Mouse (Mus musculus) limb, embryonic 15.5 days (tissue): ENCODE data around the gene Thoc5. TPM values are rescaled to one million over a fixed set of nuclear protein-coding genes. Genes with fewer than 3 reads are reported as not detected.

Source experiments
- ATAC-seq: fragments of 200-750 bp; cut with Nextera tagmentation; 2 replicates; pipeline ENCODE4 v1.8.0; 2017; ENCODE audit warnings: low read depth, moderate TSS enrichment; ENCODE audit not compliant: insufficient number of reproducible peaks, low FRiP score, low TSS enrichment
- H3K27ac ChIP-seq: fragments of 300-500 bp; sonication (generic); 2 replicates; pipeline ENCODE4 v1.5.1; 2015; ENCODE audit warnings: moderate library complexity, mild to moderate bottlenecking, inconsistent platforms
- H3K27me3 ChIP-seq: fragments of 300-500 bp; sonication (generic); 2 replicates; pipeline ENCODE4 v1.6.1; 2015; ENCODE audit warnings: inconsistent platforms
- H3K36me3 ChIP-seq: fragments of 300-500 bp; sonication (generic); 2 replicates; pipeline ENCODE4 v1.6.1; 2015; ENCODE audit warnings: inconsistent platforms
- H3K4me1 ChIP-seq: fragments of 300-500 bp; sonication (generic); 2 replicates; pipeline ENCODE4 v1.6.1; 2015; ENCODE audit warnings: inconsistent platforms
- H3K4me2 ChIP-seq: fragments of 300-500 bp; sonication (generic); 2 replicates; pipeline ENCODE4 v1.6.1; 2015; ENCODE audit warnings: mild to moderate bottlenecking, inconsistent platforms
- H3K4me3 ChIP-seq: fragments of 300-500 bp; sonication (generic); 2 replicates; pipeline ENCODE4 v1.5.1; 2015; ENCODE audit warnings: mild to moderate bottlenecking, inconsistent platforms
- H3K9ac ChIP-seq: fragments of 300-500 bp; sonication (generic); 2 replicates; pipeline ENCODE4 v1.6.1; 2015; ENCODE audit warnings: inconsistent platforms
- H3K9me3 ChIP-seq: fragments of 300-500 bp; sonication (generic); 2 replicates; pipeline ENCODE4 v1.6.1; 2016; ENCODE audit warnings: inconsistent platforms
- WGBS: fragments of 180-500 bp; shearing (Covaris S2); methylation state at CpG from one replicate; pipeline ENCODE4 v1.1.7; 2015; 5-methylcytosine and 5-hydroxymethylcytosine counted together
- polyA plus RNA-seq: library from polyadenylated mRNA; unstranded; fragments of >200 nt; fragmentation: Nextera tagmentation; extraction: Ambion mirVana; gene quantifications from 2 replicates; pipeline ENCODE4 v1.2.1, GENCODE M21; 2015

The Thoc5 gene
- polyA plus RNA-seq, 1 experiment from 2014 or later = 28.8 TPM

- Histone ChIP-seq H3K4me2 (no peak overlapping the region), H3K4me1 (no peaks in the 10 kb centered on the region), H3K9me3 (no peaks in the 10 kb centered on the region), H3K36me3 (peaks cover 87% of the 10 kb centered on the region), H3K27me3 (no peaks in the 10 kb centered on the region), H3K4me3 (no peak overlapping the region), H3K9ac (no peak overlapping the region), H3K27ac (no peak overlapping the region)
- 84% methylated on average over 7 of the region's 7 CpGs for WGBS
- no peak for ATAC-seq
These were observed 26.6 kb downstream of the Thoc5 start for GRCm38 (mm10) chr11:4921751-4922150.

- no peak for ATAC-seq
- WGBS = 92% methylated on average over 3 of the region's 3 CpGs
- no peak overlapping the region for H3K4me2 ChIP-seq
- H3K9me3 ChIP-seq = no peaks in the 10 kb centered on the region
- no peaks in the 10 kb centered on the region for H3K27me3 ChIP-seq
- H3K27ac ChIP-seq = no peak overlapping the region
- no peak overlapping the region for H3K4me3 ChIP-seq
- H3K36me3 ChIP-seq = peaks cover 74% of the 10 kb centered on the region
- no peak overlapping the region for H3K9ac ChIP-seq
- peaks cover 7% of the 10 kb centered on the region; the same call in 1 of the 2 replicates for H3K4me1 ChIP-seq
These were observed 32.1 kb downstream of the Thoc5 start for GRCm38 (mm10) chr11:4927224-4927623.

DNA sequence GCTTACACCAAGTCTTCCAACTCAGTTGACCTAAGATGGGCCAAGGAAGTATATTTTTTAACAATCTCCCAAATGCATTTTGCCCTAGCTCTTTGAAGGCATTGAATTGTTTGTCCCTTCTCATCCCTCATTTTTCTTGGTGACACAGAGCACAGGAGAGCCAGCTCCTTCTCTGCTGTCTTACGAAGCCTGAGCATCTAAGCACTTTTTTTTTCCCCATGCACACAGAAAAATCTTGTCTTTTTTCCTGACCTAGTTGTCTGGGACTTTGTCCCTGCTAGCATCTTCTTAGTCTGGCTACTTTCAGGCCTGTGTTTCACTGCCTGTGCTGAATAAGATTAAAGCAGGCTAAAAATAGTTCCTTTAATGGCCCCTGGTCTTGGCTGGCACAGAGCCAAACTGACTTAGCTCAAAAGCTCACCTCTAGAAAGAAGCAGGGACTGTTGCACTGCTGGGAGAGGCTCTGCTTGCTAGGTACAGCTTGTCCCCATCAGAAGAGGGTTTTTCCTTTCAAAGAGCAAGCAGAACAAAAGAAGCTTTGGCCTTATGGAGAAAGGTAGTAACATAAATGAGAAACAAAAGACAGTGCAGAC, 36.0 kb downstream of the Thoc5 start:
- no peak for ATAC-seq
- no peaks in the 10 kb centered on the region for H3K9me3 ChIP-seq
- no peak overlapping the region for H3K4me2 ChIP-seq
- H3K4me3 ChIP-seq = no peak overlapping the region
- H3K27ac ChIP-seq = no peak overlapping the region
- peaks cover 7% of the 10 kb centered on the region; the same call in 1 of the 2 replicates for H3K4me1 ChIP-seq
- H3K36me3 ChIP-seq = peaks cover 39% of the 10 kb centered on the region
- no peaks in the 10 kb centered on the region for H3K27me3 ChIP-seq
- 45% methylated on average over 1 of the region's 1 CpGs for WGBS
- no peak overlapping the region for H3K9ac ChIP-seq

DNA sequence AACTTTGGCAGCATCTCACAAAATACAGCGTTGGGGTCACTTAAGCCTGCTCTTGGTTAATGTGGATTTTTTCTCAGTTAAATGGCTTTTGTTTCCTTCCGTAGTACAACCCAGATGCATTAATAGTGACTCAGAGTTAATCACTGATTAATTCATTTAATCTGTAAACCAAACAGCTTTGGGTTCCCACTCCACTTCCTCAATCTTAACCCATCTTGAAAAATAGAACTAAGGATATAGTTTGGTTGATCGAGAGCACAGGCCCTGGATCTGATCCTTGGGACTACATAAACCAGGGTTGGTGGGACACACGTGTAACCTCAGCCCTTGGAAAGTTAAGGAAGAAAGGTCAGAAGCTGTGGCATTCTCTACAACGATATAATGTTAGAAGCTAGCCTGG, 41.1 kb downstream of the Thoc5 start:
- Histone ChIP-seq H3K27me3 (no peaks in the 10 kb centered on the region), H3K9me3 (no peaks in the 10 kb centered on the region), H3K4me2 (no peak overlapping the region), H3K4me1 (no peaks in the 10 kb centered on the region), H3K27ac (no peak overlapping the region), H3K4me3 (no peak overlapping the region), H3K36me3 (no peaks in the 10 kb centered on the region), H3K9ac (no peak overlapping the region)
- ATAC-seq = no peak
- WGBS = 80% methylated on average over 5 of the region's 5 CpGs

DNA sequence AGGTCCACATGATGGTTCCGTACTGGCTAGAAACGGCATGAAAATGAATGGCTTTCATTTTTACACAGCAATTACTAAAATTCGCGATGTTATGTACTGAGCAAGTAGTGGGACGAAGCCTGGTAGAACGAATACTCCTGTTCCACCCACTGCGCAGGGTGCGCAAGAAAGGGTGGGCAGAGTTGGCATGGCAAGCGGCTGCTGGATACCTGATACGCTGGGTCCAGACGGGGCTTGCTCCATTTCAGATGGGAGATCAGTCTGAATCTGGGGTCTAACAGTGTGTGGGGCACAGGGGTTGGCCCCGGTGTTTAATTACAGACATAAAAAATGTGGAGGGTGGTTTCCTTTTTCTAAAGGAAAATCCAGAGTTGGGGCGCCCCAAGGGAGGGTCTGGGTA, 51.4 kb downstream of the Thoc5 start:
- Histone ChIP-seq H3K9me3 (no peaks in the 10 kb centered on the region), H3K4me1 (peaks cover 17% of the 10 kb centered on the region), H3K9ac (no peak overlapping the region), H3K27me3 (peaks cover 88% of the 10 kb centered on the region), H3K27ac (no peak overlapping the region), H3K36me3 (no peaks in the 10 kb centered on the region), H3K4me3 (peak overlapping the region; percentile 51), H3K4me2 (peak overlapping the region; percentile 97)
- WGBS = 30% methylated on average over 12 of the region's 13 CpGs
- no peak for ATAC-seq

DNA sequence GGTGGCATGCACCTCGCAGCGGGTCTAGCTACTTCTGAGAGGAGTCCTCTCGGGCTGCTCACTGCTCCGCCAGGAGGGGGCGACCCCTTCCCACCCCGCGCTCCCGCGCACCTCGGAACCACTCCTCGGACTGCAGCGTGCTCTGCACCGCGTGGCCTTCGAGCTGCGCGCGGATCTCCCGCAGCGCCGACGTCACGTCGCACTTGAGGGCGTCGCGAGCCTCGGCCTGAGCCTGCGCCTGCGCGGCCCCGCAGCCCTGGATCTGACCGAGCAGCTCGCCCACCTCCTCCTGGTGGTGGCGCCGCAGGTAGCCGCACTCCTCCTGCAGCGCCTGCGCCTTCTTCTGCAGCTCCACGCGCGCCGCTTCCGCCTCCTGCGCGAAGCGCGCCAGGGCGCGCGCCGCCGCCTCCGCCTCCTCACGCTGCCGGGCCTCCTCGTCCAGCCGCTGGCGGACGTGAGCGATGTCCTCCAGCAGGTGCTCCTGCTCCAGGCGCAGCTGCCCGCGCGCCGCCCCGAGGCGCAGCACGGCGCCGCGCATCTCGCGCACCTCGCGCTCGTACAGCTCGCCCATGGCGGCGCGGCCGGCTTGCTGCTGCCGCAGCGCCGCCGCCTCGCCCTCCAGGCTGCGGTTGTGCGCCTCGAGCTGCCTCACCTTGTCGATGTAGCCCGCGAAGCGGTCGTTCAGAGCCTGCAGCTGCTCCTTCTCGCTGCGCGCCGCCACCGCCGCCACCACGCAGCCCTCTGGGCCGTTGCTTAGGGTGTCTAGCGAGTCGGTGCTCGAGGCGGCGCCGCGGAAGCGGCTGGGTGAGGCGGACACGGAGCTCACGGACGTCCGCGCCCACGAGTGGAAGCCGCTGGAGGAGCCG, 52.1 kb downstream of the Thoc5 start:
- Histone ChIP-seq H3K9me3 (no peaks in the 10 kb centered on the region), H3K4me3 (peak overlapping the region; percentile 51), H3K27ac (no peak overlapping the region), H3K4me1 (peaks cover 17% of the 10 kb centered on the region), H3K36me3 (no peaks in the 10 kb centered on the region), H3K9ac (no peak overlapping the region), H3K4me2 (peak overlapping the region; percentile 97), H3K27me3 (peaks cover 92% of the 10 kb centered on the region)
- no peak for ATAC-seq
- under 1% methylated on average over 120 of the region's 120 CpGs for WGBS

GRCm38 (mm10) chr11:4947813-4948174, 52.7 kb downstream of the Thoc5 start, which contains the start of gene Nefh:
Gene Nefh, minus strand, starts transcription at chr11:4948064.
- Histone ChIP-seq H3K4me1 (peaks cover 17% of the 10 kb centered on the region), H3K27ac (no peak within 1 kb of the TSS), H3K9me3 (no peaks in the 10 kb centered on the region), H3K9ac (no peak within 1 kb of the TSS), H3K36me3 (no peaks in the 10 kb centered on the region), H3K4me3 (peak within 1 kb of the TSS; percentile 51), H3K27me3 (peaks cover 92% of the 10 kb centered on the region), H3K4me2 (peak within 1 kb of the TSS; percentile 97)
- under 1% methylated on average over 41 of the region's 41 CpGs for WGBS
- no peak for ATAC-seq

GRCm38 (mm10) chr11:4948792-4949191, 53.7 kb downstream of the Thoc5 start:
- Histone ChIP-seq H3K4me2 (no peak overlapping the region), H3K27ac (no peak overlapping the region), H3K4me1 (peaks cover 17% of the 10 kb centered on the region), H3K9ac (no peak overlapping the region), H3K4me3 (no peak overlapping the region), H3K27me3 (peaks cover 97% of the 10 kb centered on the region), H3K36me3 (no peaks in the 10 kb centered on the region), H3K9me3 (no peaks in the 10 kb centered on the region)
- no peak for ATAC-seq
- WGBS = 36% methylated on average over 8 of the region's 8 CpGs

DNA sequence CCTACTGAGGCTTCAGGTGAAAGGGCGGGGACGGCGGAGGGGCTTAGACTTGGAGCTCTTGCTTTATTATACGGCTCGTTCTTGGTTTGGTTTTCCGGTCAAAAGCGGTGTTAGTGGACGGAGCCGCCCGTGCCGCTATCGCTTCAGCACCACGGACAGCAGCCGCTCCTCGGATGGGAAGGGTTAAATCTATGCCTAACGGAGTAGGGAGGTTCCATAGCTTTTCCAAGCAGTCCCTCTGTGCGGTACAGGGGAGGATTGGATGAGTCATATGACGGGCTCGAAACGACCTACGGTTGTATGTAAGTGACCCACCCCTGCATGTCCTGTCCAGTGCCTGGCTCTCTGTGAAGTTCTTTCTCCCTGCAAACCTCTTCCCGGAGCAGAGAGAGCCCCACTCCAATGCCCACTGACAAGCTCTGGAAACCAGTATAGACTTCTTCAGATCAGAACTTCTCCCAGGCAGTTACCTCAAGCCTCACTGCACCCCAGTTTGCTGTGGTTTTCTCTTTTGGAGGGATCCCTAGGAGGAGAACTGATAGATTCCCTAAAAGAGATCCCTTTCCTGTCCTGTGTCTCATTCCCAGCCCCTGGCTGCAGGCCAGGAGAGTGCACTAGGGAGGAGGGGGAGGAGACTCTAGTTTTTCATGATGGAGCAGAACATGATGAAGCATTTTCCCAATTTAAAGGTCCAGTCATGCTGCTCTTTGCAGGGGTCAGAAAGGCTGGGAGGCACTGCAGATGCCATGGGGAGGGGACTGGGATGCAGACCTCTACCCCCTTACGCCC, 54.3 kb downstream of the Thoc5 start:
- peaks cover 97% of the 10 kb centered on the region for H3K27me3 ChIP-seq
- 6% methylated on average over 23 of the region's 23 CpGs for WGBS
- H3K4me1 ChIP-seq = peaks cover 20% of the 10 kb centered on the region
- no peak for ATAC-seq
- no peaks in the 10 kb centered on the region for H3K9me3 ChIP-seq
- no peak overlapping the region for H3K4me2 ChIP-seq
- no peak overlapping the region for H3K4me3 ChIP-seq
- no peaks in the 10 kb centered on the region for H3K36me3 ChIP-seq
- H3K9ac ChIP-seq = no peak overlapping the region
- H3K27ac ChIP-seq = no peak overlapping the region

DNA sequence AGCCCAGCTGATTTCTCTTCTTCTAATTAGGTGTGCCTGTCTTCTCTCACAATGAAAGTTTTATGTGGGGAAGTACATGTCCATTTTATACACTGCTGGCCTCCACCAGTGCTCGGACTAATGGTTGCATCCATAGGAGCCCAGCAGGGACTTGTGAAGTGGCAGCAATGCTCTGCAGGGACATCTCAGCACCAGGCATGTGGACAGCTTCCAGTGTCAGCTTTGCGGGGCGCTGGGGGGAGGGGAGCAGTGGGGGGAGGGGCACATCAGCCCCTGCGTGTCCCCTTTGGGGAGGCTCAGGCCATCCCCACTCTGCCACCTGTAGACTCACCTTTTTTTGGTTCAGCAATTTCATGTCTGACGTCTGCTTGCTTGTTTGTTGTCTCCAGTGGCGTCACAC, 58.3 kb downstream of the Thoc5 start:
- H3K9me3 ChIP-seq = no peaks in the 10 kb centered on the region
- no peak overlapping the region for H3K4me3 ChIP-seq
- H3K36me3 ChIP-seq = no peaks in the 10 kb centered on the region
- no peak for ATAC-seq
- H3K27me3 ChIP-seq = peaks cover 78% of the 10 kb centered on the region
- H3K4me1 ChIP-seq = 0 out of 2 replicates have a peak, but pooled peaks cover 3% of the 10 kb centered on the region
- no peak overlapping the region for H3K27ac ChIP-seq
- H3K9ac ChIP-seq = no peak overlapping the region
- 2% methylated on average over 5 of the region's 6 CpGs for WGBS
- H3K4me2 ChIP-seq = no peak overlapping the region

- Histone ChIP-seq H3K4me2 (no peak overlapping the region), H3K9me3 (no peaks in the 10 kb centered on the region), H3K4me1 (0 out of 2 replicates have a peak, but pooled peaks cover 3% of the 10 kb centered on the region), H3K27me3 (peaks cover 73% of the 10 kb centered on the region), H3K27ac (no peak overlapping the region), H3K4me3 (no peak overlapping the region), H3K36me3 (no peaks in the 10 kb centered on the region), H3K9ac (no peak overlapping the region)
- no peak for ATAC-seq
- 1% methylated on average over 8 of the region's 8 CpGs for WGBS
These were observed 58.8 kb downstream of the Thoc5 start for GRCm38 (mm10) chr11:4953918-4954317.
